Mouse (Mus musculus) embryonic facial prominence, embryonic 11.5 days (tissue): ENCODE data around the gene Fam213b. TPM values are rescaled to one million over a fixed set of nuclear protein-coding genes. Genes with fewer than 3 reads are reported as not detected.

Experiments used
- ATAC-seq: fragments of 200-750 bp; cut with Nextera tagmentation; replicated peaks from 2 replicates; pipeline ENCODE4 v1.8.0; 2017; ENCODE audit warnings: low read depth; ENCODE audit not compliant: insufficient number of reproducible peaks, low FRiP score, low TSS enrichment
- DNase-seq: peaks from one replicate; pipeline ENCODE4 v3.0.0-alpha.2; 2015; ENCODE audit warnings: low spot score
- H3K27ac ChIP-seq: fragments of 300-500 bp; sonication (generic); replicated peaks from 2 replicates; pipeline ENCODE4 v1.5.1; 2014; ENCODE audit warnings: mild to moderate bottlenecking, low read depth, low read length, control low read depth
- H3K27me3 ChIP-seq: fragments of 300-500 bp; sonication (generic); 2 replicates; pipeline ENCODE4 v1.6.1; 2014; ENCODE audit warnings: mild to moderate bottlenecking, low read length, moderate library complexity, mixed read lengths; ENCODE audit not compliant: control insufficient read depth, insufficient read depth
- H3K36me3 ChIP-seq: fragments of 300-500 bp; sonication (generic); replicated peaks from 2 replicates; pipeline ENCODE4 v1.6.1; 2014; ENCODE audit warnings: low read depth, mild to moderate bottlenecking, low read length, moderate library complexity, mixed read lengths; ENCODE audit not compliant: control insufficient read depth, insufficient read depth
- H3K4me1 ChIP-seq: fragments of 300-500 bp; sonication (generic); 2 replicates; pipeline ENCODE4 v1.6.1; 2014; ENCODE audit warnings: low read length, mixed read lengths; ENCODE audit not compliant: control insufficient read depth, insufficient read depth
- H3K4me2 ChIP-seq: fragments of 300-500 bp; sonication (generic); 2 replicates; pipeline ENCODE4 v1.6.1; 2014; ENCODE audit warnings: low read depth, mild to moderate bottlenecking, control low read depth, low read length, moderate library complexity
- H3K4me3 ChIP-seq: fragments of 300-500 bp; sonication (generic); 2 replicates; pipeline ENCODE4 v1.5.1; 2014; ENCODE audit warnings: low read depth, low read length, control low read depth
- H3K9ac ChIP-seq: fragments of 300-500 bp; sonication (generic); replicated peaks from 2 replicates; pipeline ENCODE4 v1.6.1; 2014; ENCODE audit warnings: mild to moderate bottlenecking, control low read depth, low read length
- H3K9me3 ChIP-seq: fragments of 300-500 bp; sonication (generic); replicated peaks from 2 replicates; pipeline ENCODE4 v1.6.1; 2016; ENCODE audit warnings: mild to moderate bottlenecking, low read length, inconsistent platforms, mixed read lengths; ENCODE audit not compliant: control insufficient read depth
- WGBS: fragments of 180-500 bp; shearing (Covaris S2); extraction: QIAGEN DNeasy Blood & Tissue Kit; methylation state at CpG from one replicate; pipeline ENCODE4 v1.1.7; 2014; 5-methylcytosine and 5-hydroxymethylcytosine counted together
- polyA plus RNA-seq: library from polyadenylated mRNA; unstranded; fragments of >200 nt; fragmentation: Nextera tagmentation; extraction: Ambion mirVana; gene quantifications from 2 replicates; pipeline ENCODE4 v1.2.1, GENCODE M21; 2014

The Fam213b gene
- polyA plus RNA-seq, 1 experiment from 2014 or later, result 45.7 TPM

GRCm38 (mm10) chr4:154940156-154940555 lies 41.2 kb upstream of the Fam213b start:
- no peaks in the 10 kb centered on the region for H3K36me3 ChIP-seq
- DNase-seq, result no peak

DNA sequence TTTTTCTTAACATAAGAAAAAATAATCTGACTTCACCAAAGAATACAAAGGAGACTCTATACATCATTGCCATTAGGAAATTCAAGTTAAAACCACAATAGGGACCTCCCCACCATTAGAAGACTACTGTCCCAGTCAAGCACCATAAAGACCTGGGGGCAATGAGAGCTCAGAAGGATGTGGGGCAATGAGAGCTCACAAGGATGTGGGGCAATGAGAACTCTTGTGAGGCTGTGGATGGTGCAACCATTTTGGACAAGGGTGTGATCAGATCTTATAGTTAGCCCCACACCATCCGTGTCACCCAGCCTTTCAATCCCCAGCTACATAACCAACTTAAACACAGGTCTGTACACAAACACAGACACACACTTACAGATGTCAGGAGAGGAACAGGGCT lies 38.8 kb upstream of the Fam213b start:
- Histone ChIP-seq H3K4me3 (no peak overlapping the region), H3K9me3 (no peaks in the 10 kb centered on the region), H3K9ac (no peak overlapping the region), H3K4me1 (no peaks in the 10 kb centered on the region), H3K27me3 (no peaks in the 10 kb centered on the region), H3K27ac (no peak overlapping the region), H3K36me3 (no peaks in the 10 kb centered on the region), H3K4me2 (no peak overlapping the region)
- no peak for ATAC-seq
- DNase-seq, result no peak
- WGBS, result 87% methylated on average over 1 of the region's 1 CpGs

More at GRCm38 (mm10) chr4:154940156-154940555, 41.2 kb upstream of the Fam213b start:
- Histone ChIP-seq H3K27ac (no peak overlapping the region), H3K4me1 (no peaks in the 10 kb centered on the region), H3K4me2 (no peak overlapping the region), H3K4me3 (no peak overlapping the region), H3K9me3 (no peaks in the 10 kb centered on the region), H3K27me3 (no peaks in the 10 kb centered on the region), H3K9ac (no peak overlapping the region)
- no peak for ATAC-seq
- WGBS, result 83% methylated on average over 2 of the region's 2 CpGs

- WGBS, result 60% methylated on average over 8 of the region's 8 CpGs
- ATAC-seq (no peak), DNase-seq (no peak)
- no peaks in the 10 kb centered on the region for H3K9me3 ChIP-seq
- H3K27me3 ChIP-seq, result no peaks in the 10 kb centered on the region
- H3K4me3 ChIP-seq, result no peak overlapping the region
- no peaks in the 10 kb centered on the region for H3K36me3 ChIP-seq
- no peaks in the 10 kb centered on the region for H3K4me1 ChIP-seq
- H3K27ac ChIP-seq, result no peak overlapping the region
- no peak overlapping the region for H3K9ac ChIP-seq
- H3K4me2 ChIP-seq, result no peak overlapping the region
Observed at GRCm38 (mm10) chr4:154936542-154937255, 37.8 kb upstream of the Fam213b start.

DNA sequence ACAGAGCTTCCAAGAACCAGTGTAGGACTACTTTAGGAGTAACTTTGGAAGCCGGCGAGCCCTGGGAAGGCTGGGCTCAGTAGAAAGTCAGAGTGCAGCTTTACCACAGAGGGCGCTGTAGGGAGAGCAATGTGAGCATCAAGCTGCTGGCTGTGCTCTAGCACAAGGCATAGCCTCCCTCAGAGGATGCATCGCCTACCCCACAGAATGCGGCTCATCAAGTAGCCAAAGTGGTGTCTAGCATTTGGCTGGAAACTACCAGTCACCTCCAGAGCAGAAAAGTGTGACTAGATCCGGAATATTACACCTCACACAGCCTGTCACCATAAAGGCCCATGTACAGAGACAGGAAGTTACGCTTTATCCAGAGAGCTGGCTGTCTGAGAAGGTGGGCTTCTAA lies 36.9 kb upstream of the Fam213b start:
- no peak overlapping the region for H3K9ac ChIP-seq
- no peak overlapping the region for H3K4me3 ChIP-seq
- 74% methylated on average over 7 of the region's 7 CpGs for WGBS
- no peak overlapping the region for H3K4me2 ChIP-seq
- H3K4me1 ChIP-seq, result no peaks in the 10 kb centered on the region
- no peaks in the 10 kb centered on the region for H3K9me3 ChIP-seq
- DNase-seq (no peak), ATAC-seq (no peak)
- H3K36me3 ChIP-seq, result no peaks in the 10 kb centered on the region
- H3K27ac ChIP-seq, result no peak overlapping the region
- no peaks in the 10 kb centered on the region for H3K27me3 ChIP-seq

DNA sequence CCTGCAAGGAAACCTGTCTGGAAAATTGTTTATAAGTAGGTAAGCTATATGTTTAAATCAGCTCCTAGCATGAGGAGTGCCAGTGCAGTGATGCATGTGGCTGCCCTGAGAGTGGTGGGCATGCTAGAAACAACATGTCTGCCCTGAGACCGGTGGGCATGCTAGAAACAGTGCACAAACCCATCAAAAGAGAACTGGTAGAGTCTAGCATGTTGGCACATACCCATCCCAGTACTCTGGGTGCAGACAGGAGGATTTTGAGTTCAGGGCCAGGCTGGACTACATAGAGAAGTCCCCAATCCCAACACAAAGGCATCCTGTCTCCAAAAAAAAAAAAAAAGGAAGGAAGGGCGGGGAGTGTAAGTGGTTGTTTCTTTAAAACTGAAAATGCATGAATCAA lies 35.9 kb upstream of the Fam213b start:
- H3K4me3 ChIP-seq, result no peak overlapping the region
- no peaks in the 10 kb centered on the region for H3K36me3 ChIP-seq
- H3K9ac ChIP-seq, result no peak overlapping the region
- no peaks in the 10 kb centered on the region for H3K4me1 ChIP-seq
- 88% methylated on average over 2 of the region's 2 CpGs for WGBS
- no peak for ATAC-seq
- H3K9me3 ChIP-seq, result no peaks in the 10 kb centered on the region
- DNase-seq, result no peak
- no peak overlapping the region for H3K4me2 ChIP-seq
- no peaks in the 10 kb centered on the region for H3K27me3 ChIP-seq
- no peak overlapping the region for H3K27ac ChIP-seq

GRCm38 (mm10) chr4:154933306-154933907 lies 34.5 kb upstream of the Fam213b start:
- no peak overlapping the region for H3K27ac ChIP-seq
- H3K9ac ChIP-seq, result no peak overlapping the region
- no peaks in the 10 kb centered on the region for H3K4me1 ChIP-seq
- 65% methylated on average over 13 of the region's 13 CpGs for WGBS
- DNase-seq (no peak), ATAC-seq (no peak)
- H3K4me2 ChIP-seq, result no peak overlapping the region
- H3K9me3 ChIP-seq, result no peaks in the 10 kb centered on the region
- no peak overlapping the region for H3K4me3 ChIP-seq
- no peaks in the 10 kb centered on the region for H3K36me3 ChIP-seq
- no peaks in the 10 kb centered on the region for H3K27me3 ChIP-seq

GRCm38 (mm10) chr4:154929088-154929660 lies 30.2 kb upstream of the Fam213b start:
- no peak overlapping the region for H3K27ac ChIP-seq

GRCm38 (mm10) chr4:154928395-154929087 lies 29.6 kb upstream of the Fam213b start, which contains the start of gene Tnfrsf14:
Gene Tnfrsf14 (minus strand): TSS chr4:154928563.
- Histone ChIP-seq H3K36me3 (no peaks in the 10 kb centered on the region), H3K27ac (peak within 1 kb of the TSS; percentile 56), H3K4me3 (no peak within 1 kb of the TSS), H3K9ac (peak within 1 kb of the TSS; percentile 4; the same call in 1 of the 2 replicates), H3K4me1 (no peaks in the 10 kb centered on the region), H3K27me3 (no peaks in the 10 kb centered on the region), H3K4me2 (no peak within 1 kb of the TSS), H3K9me3 (no peaks in the 10 kb centered on the region)
- DNase-seq (no peak), ATAC-seq (no peak)
- WGBS, result 56% methylated on average over 12 of the region's 12 CpGs

More at GRCm38 (mm10) chr4:154929088-154929660, 30.2 kb upstream of the Fam213b start:
- 81% methylated on average over 12 of the region's 12 CpGs for WGBS
- Histone ChIP-seq H3K9ac (no peak overlapping the region), H3K9me3 (no peaks in the 10 kb centered on the region), H3K4me2 (no peak overlapping the region), H3K4me1 (no peaks in the 10 kb centered on the region), H3K27me3 (no peaks in the 10 kb centered on the region), H3K36me3 (no peaks in the 10 kb centered on the region), H3K4me3 (no peak overlapping the region)
- ATAC-seq (no peak), DNase-seq (no peak)
